Mouse (Mus musculus) forebrain, embryonic 13.5 days (tissue): Measurements from ENCODE around the gene Snap23. TPM values are rescaled to one million over a fixed set of nuclear protein-coding genes. Genes with fewer than 3 reads are reported as not detected.
"Not testable (repeated sequence)": the region's sequence is repeated elsewhere in the genome, so short reads cannot be mapped to it uniquely, and the experiment has no call there.

ENCODE experiments used
- ATAC-seq: fragments of 200-750 bp; cut with Nextera tagmentation; 2 replicates; pipeline ENCODE4 v1.8.0; 2017
- H3K27ac ChIP-seq: fragments of 300-500 bp; sonication (generic); 2 replicates; pipeline ENCODE4 v1.5.1; 2015; ENCODE audit warnings: inconsistent platforms, mild to moderate bottlenecking, moderate library complexity
- H3K27me3 ChIP-seq: fragments of 300-500 bp; sonication (generic); 2 replicates; pipeline ENCODE4 v1.6.1; 2015; ENCODE audit warnings: mild to moderate bottlenecking, inconsistent platforms
- H3K36me3 ChIP-seq: fragments of 300-500 bp; sonication (generic); 2 replicates; pipeline ENCODE4 v1.6.1; 2015; ENCODE audit warnings: mild to moderate bottlenecking, inconsistent platforms; ENCODE audit not compliant: poor library complexity, severe bottlenecking
- H3K4me1 ChIP-seq: fragments of 300-500 bp; sonication (generic); 2 replicates; pipeline ENCODE4 v1.6.1; 2015; ENCODE audit warnings: inconsistent platforms
- H3K4me2 ChIP-seq: fragments of 300-500 bp; sonication (generic); 2 replicates; pipeline ENCODE4 v1.6.1; 2015; ENCODE audit warnings: inconsistent platforms, mild to moderate bottlenecking, moderate library complexity
- H3K4me3 ChIP-seq: fragments of 300-500 bp; sonication (generic); 2 replicates; pipeline ENCODE4 v1.5.1; 2015; ENCODE audit warnings: mild to moderate bottlenecking, inconsistent platforms
- H3K9ac ChIP-seq: fragments of 300-500 bp; sonication (generic); 2 replicates; pipeline ENCODE4 v1.6.1; 2015; ENCODE audit warnings: mild to moderate bottlenecking, inconsistent platforms
- H3K9me3 ChIP-seq: fragments of 300-500 bp; sonication (generic); replicated peaks from 2 replicates; pipeline ENCODE4 v1.6.1; 2016; ENCODE audit warnings: inconsistent platforms
- WGBS: fragments of 180-500 bp; shearing (Covaris S2); methylation state at CpG from one replicate; pipeline ENCODE4 v1.1.7; 2015; 5-methylcytosine and 5-hydroxymethylcytosine counted together
- polyA plus RNA-seq: library from polyadenylated mRNA; unstranded; fragments of >200 nt; fragmentation: Nextera tagmentation; extraction: Ambion mirVana; gene quantifications from 2 replicates; pipeline ENCODE4 v1.2.1, GENCODE M21; 2015

Snap23 gene
- polyA plus RNA-seq, 1 experiment from 2014 or later, result 21.5 TPM

DNA sequence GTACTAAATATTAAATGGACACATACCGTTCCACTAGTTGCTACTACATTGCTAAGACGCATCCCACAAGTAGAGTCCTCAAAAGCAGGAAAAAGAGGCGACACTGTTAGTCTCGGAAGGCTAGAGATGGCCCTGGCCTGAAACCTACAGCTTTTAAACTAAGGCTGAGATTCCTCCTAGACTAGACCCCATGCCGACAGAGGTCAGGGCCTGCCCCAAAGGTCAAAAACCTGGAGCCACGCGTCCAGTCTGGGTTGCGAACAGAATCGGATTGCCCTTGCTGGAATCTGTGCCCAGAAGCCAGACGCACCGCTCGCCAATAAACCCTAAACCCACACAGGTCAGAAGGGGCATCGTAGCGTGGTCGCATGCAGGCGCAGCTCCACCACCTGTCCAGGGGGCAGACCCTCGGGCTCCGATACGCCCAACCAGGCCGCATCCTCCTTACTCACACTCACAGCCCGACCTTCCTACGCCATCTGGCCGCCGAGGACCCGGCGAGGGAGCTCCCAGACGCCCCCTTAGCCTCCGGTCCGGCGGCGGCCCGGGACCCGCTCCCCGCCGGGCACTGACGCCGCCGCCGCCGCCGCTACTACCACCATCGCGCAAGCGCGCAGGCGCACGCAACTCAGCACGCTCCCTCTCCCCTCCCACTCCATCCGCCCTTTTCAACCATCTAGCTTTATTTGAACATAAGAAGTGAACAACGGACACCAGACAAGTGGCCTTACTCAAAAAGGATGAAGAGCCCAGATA, 4.1 kb upstream of the Snap23 start, which contains the start of gene Zfp106:
Gene Zfp106 (minus strand): TSS at position 609 of the 756 bp plus-strand sequence.
- Histone ChIP-seq H3K4me3 (peak within 1 kb of the TSS; percentile 88), H3K27ac (peak within 1 kb of the TSS; percentile 69), H3K36me3 (no peaks in the 10 kb centered on the region)

DNA sequence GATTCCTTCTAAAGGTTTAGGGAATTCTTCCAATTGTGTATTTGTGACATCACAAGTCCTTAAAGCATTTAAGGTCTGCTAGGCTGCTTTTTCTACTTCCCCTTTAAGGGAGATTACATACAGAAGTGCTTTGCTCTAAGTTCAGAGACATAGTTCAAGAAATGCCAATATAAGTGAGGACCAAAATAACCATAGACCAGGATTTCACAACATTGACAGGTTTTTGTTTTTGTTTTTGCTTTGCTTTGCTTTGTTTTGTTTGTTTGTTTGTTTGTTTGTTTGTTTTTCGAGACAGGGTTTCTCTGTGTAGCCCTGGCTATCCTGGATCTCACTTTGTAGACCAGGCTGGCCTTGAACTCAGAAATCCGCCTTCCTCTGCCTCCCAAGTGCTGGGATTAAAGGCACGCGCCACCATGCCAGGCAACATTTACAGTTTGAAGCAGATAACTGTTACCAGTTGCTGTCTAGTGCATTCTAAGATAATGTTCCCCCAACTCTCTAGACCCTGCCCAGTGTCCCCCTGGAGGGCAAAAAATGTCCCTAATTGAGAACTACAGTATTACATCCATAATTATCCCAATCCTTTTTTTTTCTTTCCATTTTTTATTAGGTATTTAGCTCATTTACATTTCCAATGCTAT, 2.8 kb upstream of the Snap23 start:
- H3K4me2 ChIP-seq, H3K9ac ChIP-seq, H3K27me3 ChIP-seq, ATAC-seq, H3K36me3 ChIP-seq, H3K9me3 ChIP-seq, H3K27ac ChIP-seq, H3K4me3 ChIP-seq: not testable (repeated sequence)
- WGBS, result 90% methylated on average over 4 of the region's 4 CpGs
- peaks cover 26% of the 10 kb centered on the region for H3K4me1 ChIP-seq

More for the DNA sequence above, 4.1 kb upstream of the Snap23 start, which contains the start of gene Zfp106:
- WGBS, result under 1% methylated on average over 50 of the region's 50 CpGs
- ATAC-seq, result peak; percentile 89
- Histone ChIP-seq H3K9ac (peak within 1 kb of the TSS; percentile 95), H3K4me2 (peak within 1 kb of the TSS; percentile 82), H3K4me1 (peaks cover 16% of the 10 kb centered on the region), H3K9me3 (no peaks in the 10 kb centered on the region), H3K27me3 (no peaks in the 10 kb centered on the region)

DNA sequence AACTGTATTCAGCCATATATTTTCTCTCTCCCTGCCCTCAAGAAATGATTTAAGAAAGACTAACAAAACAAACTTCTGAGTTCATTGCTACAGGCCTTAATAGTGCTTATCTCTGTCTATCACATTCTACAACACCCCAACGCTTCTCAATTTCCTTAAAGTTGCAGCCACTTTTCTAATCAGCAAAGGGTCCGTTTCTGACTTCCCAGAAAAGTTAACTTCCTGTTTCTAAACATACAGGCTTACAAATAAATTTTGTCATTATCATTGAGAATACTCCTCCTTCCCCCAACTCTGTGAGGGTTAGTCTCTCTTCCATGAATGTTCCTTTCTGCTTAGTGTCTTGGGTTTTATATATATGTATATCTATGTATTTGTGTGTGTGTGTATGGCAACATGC, 2.1 kb upstream of the Snap23 start:
- H3K36me3 ChIP-seq, result no peaks in the 10 kb centered on the region
- H3K27ac ChIP-seq, result no peak overlapping the region
- H3K9ac ChIP-seq, result no peak overlapping the region
- WGBS, result 92% methylated on average over 2 of the region's 2 CpGs
- H3K4me3 ChIP-seq, result no peak overlapping the region
- no peaks in the 10 kb centered on the region for H3K9me3 ChIP-seq
- H3K4me2 ChIP-seq, result no peak overlapping the region
- ATAC-seq, result no peak
- H3K27me3 ChIP-seq, result no peaks in the 10 kb centered on the region
- peaks cover 26% of the 10 kb centered on the region for H3K4me1 ChIP-seq

DNA sequence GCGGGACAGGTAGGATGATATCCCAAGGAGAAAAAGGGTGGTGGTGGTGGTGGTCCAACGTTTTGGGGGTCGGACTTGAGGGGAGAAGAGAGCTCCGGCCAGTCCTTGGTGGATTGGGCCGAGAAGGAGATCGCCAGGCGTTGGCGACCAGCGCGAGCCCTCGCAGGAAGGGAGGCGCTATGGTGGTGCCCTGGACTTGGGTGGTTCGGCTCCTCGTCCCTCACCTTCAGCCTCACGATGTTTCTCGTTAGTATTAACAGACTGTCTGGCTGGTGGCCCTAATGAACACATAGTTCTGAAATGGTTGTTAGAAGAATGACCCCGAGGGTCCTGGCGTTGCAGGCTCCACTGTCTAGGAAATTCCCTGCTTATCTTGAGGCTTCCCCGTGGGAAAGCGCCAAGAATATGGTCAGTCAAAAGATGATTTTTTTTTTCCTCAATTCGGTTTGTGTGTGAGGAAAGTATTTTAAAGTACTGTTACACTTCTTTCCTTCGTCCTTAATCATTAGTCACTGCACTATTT, 388 bp downstream of the Snap23 start:
- 1% methylated on average over 22 of the region's 22 CpGs for WGBS
- Histone ChIP-seq H3K4me3 (peak overlapping the region; percentile 64), H3K4me1 (peaks cover 21% of the 10 kb centered on the region), H3K27ac (no peak overlapping the region), H3K4me2 (peak overlapping the region; percentile 84), H3K9me3 (no peaks in the 10 kb centered on the region), H3K9ac (peak overlapping the region; percentile 73), H3K36me3 (peaks cover 9% of the 10 kb centered on the region; the same call in 1 of the 2 replicates), H3K27me3 (no peaks in the 10 kb centered on the region)
- ATAC-seq, result peak; percentile 68

DNA sequence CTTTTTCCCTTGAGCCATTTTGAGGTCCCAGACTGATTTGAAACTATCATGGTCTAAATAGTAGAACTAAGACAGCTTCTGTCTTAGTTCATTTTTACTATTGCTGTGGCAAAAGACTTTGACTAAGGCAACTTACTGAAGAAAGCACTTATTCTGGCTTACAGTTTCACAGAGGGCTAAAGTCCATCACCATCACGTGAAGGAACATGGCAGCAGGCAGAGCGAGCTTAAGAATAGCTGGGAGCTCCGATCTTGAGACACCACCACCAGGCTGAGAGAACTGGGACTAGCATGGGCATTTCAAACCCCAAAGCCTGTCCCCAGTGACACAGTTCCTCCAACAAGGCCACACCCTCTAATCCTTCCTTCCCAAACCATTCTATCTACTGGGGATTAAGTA, 3.6 kb downstream of the Snap23 start:
- Histone ChIP-seq H3K4me3 (no peak overlapping the region), H3K9me3 (no peaks in the 10 kb centered on the region), H3K4me2 (no peak overlapping the region), H3K27ac (no peak overlapping the region), H3K36me3 (peaks cover 9% of the 10 kb centered on the region; the same call in 1 of the 2 replicates), H3K4me1 (peaks cover 18% of the 10 kb centered on the region), H3K9ac (no peak overlapping the region), H3K27me3 (no peaks in the 10 kb centered on the region)
- WGBS, result 95% methylated on average over 3 of the region's 3 CpGs
- ATAC-seq, result no peak

DNA sequence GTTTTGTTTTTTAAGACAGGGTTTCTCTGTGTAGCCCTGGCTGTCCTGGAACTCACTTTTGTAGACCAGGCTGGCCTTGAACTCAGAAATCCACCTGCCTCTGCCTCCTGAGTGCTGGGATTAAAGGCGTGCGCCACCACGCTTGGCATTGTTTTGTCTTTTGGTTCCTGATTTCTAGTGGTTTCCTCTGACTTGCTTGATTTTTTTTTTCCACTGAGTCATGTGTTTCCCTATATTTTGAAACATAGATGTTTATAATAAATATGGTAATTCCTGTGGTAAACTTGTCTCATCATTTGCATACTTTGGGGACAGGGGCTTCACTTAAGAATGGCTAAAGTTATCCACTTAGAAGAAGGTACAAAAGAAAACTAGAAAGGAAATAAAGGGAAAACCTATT, 4.7 kb downstream of the Snap23 start:
- H3K36me3 ChIP-seq, ATAC-seq, H3K9me3 ChIP-seq, H3K27ac ChIP-seq, H3K9ac ChIP-seq, H3K27me3 ChIP-seq, H3K4me2 ChIP-seq, H3K4me3 ChIP-seq: not testable (repeated sequence)
- WGBS, result 97% methylated on average over 3 of the region's 3 CpGs
- H3K4me1 ChIP-seq, result peaks cover 15% of the 10 kb centered on the region

DNA sequence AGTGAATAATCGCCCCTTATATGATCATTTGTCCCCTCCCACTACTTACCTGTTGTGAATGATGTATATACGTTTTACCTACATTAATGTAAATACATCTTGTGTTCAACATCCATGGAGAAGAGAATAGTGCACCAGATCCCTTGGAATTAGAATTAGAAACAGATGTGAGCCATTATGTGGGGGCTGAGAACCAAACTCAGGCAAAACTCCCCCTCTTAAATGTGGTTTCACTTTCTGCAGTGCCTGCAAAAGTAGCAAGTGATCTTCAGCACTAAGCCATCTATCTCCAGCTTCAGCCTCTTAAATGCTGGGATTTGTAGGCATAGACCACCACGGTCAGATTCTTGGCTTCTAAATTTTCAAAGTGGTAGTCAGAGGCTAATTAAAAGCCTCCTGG, 7.7 kb downstream of the Snap23 start:
- ATAC-seq, result no peak
- Histone ChIP-seq H3K9ac (no peak overlapping the region), H3K36me3 (peaks cover 9% of the 10 kb centered on the region; the same call in 1 of the 2 replicates), H3K27ac (no peak overlapping the region), H3K9me3 (no peaks in the 10 kb centered on the region), H3K4me2 (no peak overlapping the region), H3K4me3 (no peak overlapping the region), H3K27me3 (no peaks in the 10 kb centered on the region), H3K4me1 (no peaks in the 10 kb centered on the region)
- WGBS, result 91% methylated on average over 3 of the region's 3 CpGs

DNA sequence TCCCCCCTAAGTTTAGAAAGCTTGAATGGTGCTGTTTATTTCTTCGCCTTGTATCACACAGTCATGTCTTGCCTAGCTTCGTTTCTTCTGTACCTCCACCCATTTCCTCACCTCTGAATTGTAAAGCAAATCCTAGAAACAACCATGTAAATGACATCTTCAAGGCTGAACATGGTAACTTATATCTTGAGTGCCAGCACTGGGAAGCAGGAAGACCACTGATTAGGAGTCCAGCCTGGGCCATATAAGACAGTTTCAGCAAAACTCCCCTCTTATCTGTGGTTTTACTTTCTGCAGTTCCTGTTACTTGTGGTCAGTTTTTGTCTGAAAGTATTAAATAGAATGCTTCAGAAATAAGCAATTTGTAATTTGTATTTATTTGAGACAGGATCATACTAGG, 8.5 kb downstream of the Snap23 start:
- Histone ChIP-seq H3K4me1 (no peaks in the 10 kb centered on the region), H3K36me3 (peaks cover 9% of the 10 kb centered on the region; the same call in 1 of the 2 replicates), H3K27me3 (no peaks in the 10 kb centered on the region), H3K27ac (no peak overlapping the region), H3K4me2 (no peak overlapping the region), H3K9me3 (no peaks in the 10 kb centered on the region), H3K9ac (no peak overlapping the region), H3K4me3 (no peak overlapping the region)
- 94% methylated on average over 2 of the region's 2 CpGs for WGBS
- no peak for ATAC-seq

DNA sequence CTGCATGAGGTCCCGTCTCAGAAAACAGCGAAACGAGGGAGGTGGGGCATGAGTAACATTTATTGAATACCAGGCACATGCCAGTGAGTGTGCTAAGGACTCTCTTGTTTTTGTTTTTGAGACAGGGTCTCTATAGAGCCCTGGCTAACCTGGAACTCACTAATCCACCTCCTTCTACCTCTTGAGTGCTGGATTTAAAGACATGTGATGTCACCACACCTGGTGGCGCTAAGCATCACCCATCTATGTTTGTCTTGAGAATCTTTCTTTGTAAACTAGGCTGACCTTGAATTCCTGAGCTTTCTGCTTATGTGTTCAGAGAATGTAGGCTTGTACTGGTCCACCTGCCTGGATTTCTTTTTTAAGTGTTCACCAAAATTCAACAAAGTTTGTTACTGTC, 10.3 kb downstream of the Snap23 start:
- Histone ChIP-seq H3K9me3 (no peaks in the 10 kb centered on the region), H3K4me3 (no peak overlapping the region), H3K36me3 (no peaks in the 10 kb centered on the region), H3K4me2 (no peak overlapping the region), H3K9ac (no peak overlapping the region), H3K4me1 (no peaks in the 10 kb centered on the region), H3K27me3 (no peaks in the 10 kb centered on the region), H3K27ac (no peak overlapping the region)
- no peak for ATAC-seq
- 74% methylated on average over 4 of the region's 4 CpGs for WGBS

DNA sequence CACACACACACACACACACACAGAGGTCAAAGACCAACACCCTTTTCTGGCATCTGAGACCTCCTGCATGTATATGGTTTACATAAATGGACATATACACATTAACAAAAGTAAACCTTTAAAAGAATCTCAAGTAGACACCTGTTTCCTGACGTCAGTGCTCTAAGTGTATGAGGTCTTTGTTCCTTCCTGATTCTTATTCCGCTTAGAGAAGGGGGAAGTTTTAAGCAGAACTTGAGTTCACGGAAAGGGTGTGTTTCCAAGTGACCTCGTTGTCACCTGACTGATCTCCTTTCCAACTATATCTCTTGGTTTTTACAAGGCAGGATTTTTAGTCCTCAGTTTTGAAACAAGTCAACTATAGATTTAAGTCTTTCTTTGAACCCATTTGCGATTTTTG, 10.8 kb downstream of the Snap23 start:
- 85% methylated on average over 5 of the region's 5 CpGs for WGBS
- ATAC-seq, result no peak
- no peak overlapping the region for H3K4me2 ChIP-seq
- H3K4me1 ChIP-seq, result no peaks in the 10 kb centered on the region
- no peaks in the 10 kb centered on the region for H3K9me3 ChIP-seq
- no peak overlapping the region for H3K4me3 ChIP-seq
- H3K9ac ChIP-seq, result no peak overlapping the region
- H3K36me3 ChIP-seq, result no peaks in the 10 kb centered on the region
- H3K27me3 ChIP-seq, result no peaks in the 10 kb centered on the region
- H3K27ac ChIP-seq, result no peak overlapping the region

DNA sequence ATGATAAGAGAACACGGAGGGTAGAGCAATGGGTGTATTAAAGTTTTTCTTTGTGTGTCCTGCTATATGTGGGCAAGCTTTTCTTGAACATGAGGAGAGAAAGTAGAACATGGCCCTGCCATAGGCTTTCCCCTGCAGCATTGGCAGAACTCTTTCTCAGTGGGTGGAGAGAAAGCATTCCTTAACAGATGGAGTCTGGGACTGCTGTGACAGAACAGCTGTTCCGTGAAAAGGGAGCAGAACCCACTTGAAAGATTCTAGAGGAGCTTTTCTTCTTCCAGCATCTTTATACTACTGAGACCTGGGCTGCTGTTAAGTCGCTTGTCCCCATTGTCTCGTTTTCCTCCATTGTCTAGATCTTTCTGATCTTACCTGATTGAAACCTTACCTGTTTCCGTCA, 22.3 kb downstream of the Snap23 start:
- H3K4me2 ChIP-seq, result no peak overlapping the region
- H3K4me3 ChIP-seq, result no peak overlapping the region
- H3K27me3 ChIP-seq, result no peaks in the 10 kb centered on the region
- 84% methylated on average over 5 of the region's 5 CpGs for WGBS
- H3K9me3 ChIP-seq, result no peaks in the 10 kb centered on the region
- ATAC-seq, result no peak
- no peaks in the 10 kb centered on the region for H3K4me1 ChIP-seq
- H3K27ac ChIP-seq, result no peak overlapping the region
- H3K36me3 ChIP-seq, result peaks cover 46% of the 10 kb centered on the region
- H3K9ac ChIP-seq, result no peak overlapping the region

DNA sequence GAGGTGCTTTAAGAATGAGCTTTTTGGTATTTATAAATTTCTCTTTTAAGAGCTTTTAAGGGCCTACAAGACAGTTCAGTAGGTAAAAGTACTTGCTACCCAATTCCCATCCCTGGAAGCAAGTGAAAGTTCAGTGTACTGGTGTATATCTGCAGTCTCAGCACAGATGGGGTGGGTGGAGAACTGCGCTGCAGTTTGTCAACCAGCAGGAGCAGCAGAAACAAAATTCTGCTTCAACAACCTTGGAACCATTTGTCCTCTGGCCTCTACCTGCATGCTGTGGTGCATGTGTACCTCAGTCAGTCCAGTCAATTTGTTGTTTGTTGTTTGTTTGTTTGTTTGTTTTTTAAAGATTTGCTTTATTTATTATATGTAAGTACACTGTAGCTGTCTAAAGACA, 24.8 kb downstream of the Snap23 start:
- Histone ChIP-seq H3K36me3 (peaks cover 44% of the 10 kb centered on the region), H3K4me3 (no peak overlapping the region), H3K27me3 (no peaks in the 10 kb centered on the region), H3K4me2 (no peak overlapping the region), H3K4me1 (no peaks in the 10 kb centered on the region), H3K9ac (no peak overlapping the region), H3K27ac (no peak overlapping the region), H3K9me3 (no peaks in the 10 kb centered on the region)
- no peak for ATAC-seq
- 95% methylated on average over 1 of the region's 1 CpGs for WGBS
